Mouse (Mus musculus) naive thymus-derived CD4-positive, alpha-beta T cell, adult 2 months (primary cell): Measurements from ENCODE around the gene Fstl1.
A peak's percentile ranks its signal among the peaks of the same experiment; 100 is the strongest.

Experiments used
- DNase-seq: peaks from one replicate; pipeline ENCODE4 v3.0.0-alpha.2; 2011; ENCODE audit warnings: low read depth

Gene Fstl1

DNA sequence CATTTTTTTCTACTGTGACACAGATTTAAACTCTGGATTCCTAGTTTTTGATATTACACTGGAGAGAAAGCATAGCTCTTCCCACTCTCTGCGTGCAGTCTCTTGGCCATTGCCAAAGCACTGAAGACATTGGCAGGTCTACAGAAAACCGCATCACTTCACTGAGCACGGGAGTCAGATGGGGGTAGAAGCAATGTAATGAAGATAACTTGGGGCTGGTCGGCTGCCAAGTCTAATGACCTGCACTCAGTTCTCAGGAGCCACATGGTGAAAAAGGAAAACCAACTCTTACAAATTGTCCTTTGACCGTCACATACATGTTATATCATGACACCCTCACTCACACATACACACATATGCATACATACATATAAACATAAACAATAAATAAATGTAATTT lies 47.3 kb downstream of the Fstl1 start:
- no peak for DNase-seq

DNA sequence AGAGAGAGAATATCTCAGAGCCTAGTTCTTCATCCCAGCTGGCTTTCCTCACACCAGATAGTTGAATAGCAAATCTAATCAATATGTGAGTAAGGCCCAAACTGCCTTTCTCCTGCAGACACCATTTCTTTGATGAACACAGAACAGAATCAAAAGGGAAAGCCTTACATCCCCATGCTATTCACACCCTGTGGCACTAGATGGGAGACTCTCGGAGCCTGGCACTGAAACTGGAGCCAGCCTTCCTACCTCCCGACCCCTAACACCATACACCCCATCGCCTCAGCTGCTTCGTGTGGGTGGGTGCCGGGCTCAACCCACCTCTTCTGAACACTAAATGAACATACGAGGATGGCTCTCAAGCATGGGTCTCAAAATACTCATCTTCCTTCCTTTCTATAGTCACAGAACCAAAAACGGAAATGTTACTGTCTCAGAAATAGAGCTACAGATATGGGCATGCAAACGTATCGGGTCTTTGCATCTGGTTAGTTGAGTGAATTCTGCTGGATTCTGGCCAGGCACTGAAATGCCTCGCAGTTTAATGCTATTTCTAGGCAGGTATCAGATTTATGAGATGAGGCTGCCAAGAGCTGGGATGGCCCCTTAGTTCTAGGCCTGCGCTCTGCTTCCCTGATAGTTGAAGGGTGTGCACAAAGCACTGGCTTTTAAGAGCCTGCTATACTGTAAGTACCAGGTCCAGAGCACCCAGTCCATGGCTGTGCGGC lies 48.3 kb downstream of the Fstl1 start:
- no peak for DNase-seq

DNA sequence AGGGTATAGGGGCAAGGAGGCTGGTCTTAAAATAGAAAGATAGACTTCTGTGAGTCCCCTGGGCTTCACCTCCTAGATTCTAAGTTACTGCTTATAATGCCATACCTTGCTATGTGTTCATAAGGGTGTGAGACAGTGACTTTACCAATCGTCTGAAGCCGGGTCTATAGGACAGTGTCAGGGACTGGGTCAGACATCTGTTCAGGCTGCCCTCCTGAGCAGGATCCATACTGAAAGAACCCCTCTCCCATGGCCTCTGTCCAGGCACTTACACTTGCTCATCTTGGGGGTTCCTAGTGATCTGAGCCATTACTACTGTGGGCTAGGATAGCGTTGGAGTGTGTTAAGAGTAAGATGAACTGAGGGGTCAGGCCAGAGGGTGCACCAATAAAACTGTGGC lies 49.6 kb downstream of the Fstl1 start:
- no peak for DNase-seq

DNA sequence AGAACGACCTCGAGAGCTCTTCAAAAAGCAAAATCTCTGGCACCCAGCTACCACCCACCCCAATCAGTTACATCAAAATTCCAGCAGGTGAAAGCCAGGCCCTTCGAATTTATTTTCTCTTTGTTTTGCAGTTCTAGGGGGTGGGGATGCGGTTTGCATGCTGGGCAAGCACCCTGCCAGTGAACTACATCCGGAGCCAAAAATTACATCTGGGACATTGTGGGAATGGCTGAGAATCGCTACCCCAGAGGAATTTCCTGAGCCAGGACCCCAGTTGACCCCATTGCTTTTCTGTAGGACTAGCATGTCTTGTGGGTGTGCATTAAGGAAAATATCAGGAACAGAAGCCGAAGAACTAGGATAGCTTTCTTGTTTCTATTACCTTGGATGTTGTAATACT lies 54.4 kb downstream of the Fstl1 start:
- DNase-seq = no peak

DNA sequence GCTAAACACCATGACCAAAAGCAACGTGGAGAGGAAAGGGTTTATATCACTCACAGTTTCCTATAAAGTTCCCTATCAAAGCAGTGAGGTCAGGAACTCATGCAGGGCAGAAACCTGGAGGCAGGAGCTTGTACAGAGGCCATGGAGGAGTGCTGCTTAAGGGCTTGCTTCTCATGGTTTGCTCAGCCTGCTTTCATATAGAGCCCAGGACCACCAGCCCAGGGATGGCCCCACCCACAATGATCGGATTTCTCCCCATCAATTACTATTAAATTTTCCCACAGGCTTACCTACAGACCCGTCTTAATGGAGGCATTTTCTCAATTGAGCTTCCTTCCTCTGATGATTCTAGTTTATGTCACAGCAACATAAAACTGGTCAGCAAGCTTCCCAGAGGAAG lies 60.9 kb downstream of the Fstl1 start:
- no peak for DNase-seq

DNA sequence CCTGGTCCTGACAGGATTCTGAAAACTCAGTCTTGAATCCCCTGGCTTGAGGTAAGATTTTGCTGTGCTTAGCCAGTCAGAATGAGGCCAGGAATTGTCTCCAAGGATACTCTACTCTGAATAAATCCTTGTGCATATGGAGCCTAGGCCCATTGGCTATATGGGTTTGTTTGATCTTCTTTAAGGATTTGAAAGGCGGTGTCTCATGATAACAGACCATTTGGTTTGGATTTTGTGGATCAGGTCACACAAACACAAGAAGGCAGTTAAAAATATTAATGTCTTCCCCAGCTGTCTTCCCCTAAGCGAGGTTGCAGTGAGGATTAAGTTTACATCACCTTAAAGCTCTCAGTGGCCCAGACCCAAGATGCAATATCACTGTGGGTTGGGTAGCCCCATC lies 65.8 kb downstream of the Fstl1 start:
- DNase-seq = no peak

DNA sequence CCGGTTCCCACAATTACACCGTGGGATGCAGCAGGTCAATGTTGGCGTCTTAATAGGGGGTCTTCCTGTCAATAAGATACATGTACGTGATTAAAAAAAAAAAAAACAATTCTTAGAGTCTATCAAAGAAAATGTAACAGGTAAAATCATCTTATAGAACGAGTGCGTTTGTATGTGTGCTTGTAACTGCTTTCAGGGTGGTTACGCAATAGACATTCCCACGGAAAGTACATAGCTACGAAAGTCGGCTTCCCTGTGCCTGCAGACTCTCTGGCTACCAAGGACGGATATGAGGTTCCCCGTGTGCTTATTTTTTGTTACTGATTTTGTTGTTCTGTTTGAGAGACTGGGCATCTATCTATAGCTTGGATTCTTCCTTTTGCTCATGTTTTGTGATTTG lies 67.1 kb downstream of the Fstl1 start:
- no peak for DNase-seq

DNA sequence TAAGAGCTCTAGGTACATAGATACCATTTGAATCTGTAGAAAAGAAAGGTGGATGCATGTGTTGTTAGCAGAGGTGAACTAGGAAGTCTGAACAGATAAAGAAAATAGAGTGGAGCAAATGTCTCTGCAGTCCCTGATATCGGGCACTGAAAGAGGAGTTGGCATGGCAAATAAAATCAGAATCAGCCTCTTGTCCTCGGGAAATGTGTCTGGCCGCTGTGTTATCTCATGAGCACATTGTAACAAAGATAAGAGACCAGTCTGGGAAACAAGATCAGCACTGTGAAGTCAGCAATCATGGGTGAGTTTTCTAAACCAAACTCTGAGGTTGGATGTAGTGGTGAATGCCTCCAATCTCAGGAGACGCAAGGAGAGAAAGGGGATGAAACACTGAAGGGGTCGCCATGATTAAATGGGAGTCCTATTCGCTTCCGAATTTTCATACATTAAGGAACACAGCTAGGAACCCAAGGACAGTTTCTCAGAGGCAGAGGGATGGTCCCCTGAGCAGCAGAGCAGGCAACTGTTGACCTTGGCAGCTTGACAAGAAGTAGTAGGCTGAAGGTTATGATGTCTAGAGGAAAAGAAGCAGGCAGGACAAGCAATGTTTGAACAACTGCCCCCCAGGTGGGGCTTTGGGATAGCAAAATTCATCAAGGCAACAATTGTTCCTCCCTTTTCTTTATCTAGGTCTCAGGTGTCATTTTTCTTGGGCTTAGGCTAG lies 68.7 kb downstream of the Fstl1 start:
- no peak for DNase-seq

DNA sequence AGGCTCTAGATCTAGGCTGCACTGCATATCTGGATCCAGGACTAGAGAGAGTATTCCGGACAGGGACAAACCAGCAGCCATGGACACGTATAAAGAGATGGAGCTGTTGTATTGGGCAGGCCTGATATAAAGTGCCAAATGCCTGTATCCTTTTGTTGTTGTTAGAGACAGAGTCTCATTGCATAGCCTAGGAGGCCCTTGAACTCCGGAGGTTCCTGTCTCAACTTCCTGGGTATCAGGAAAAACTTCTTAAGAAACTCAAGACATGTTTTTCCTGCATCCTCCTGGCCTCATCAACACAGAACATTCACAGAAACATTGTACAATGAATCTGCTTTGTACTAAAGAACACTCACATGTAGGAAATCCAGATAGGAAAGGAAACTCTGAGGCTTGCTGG lies 70.4 kb downstream of the Fstl1 start:
- DNase-seq = no peak

DNA sequence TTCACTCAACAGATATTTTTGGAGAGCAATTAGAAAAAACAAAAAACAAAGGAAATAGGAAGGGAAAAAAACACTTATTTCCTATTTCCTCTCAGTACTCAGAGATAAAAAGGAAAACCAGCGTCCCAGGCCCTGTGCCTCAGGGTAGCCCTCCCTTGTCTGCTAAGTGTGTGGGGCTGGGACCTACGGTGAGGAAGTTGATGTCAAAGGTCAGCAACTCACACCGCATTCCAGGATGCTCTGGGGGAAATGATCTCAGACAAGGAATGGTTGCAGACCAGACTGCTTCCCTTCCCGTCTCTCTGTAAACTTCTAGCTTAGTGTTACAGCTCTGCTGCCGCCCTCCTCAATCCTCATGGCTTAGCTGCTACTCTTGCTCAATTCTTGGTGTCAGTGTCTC lies 74.7 kb downstream of the Fstl1 start:
- DNase-seq = no peak

DNA sequence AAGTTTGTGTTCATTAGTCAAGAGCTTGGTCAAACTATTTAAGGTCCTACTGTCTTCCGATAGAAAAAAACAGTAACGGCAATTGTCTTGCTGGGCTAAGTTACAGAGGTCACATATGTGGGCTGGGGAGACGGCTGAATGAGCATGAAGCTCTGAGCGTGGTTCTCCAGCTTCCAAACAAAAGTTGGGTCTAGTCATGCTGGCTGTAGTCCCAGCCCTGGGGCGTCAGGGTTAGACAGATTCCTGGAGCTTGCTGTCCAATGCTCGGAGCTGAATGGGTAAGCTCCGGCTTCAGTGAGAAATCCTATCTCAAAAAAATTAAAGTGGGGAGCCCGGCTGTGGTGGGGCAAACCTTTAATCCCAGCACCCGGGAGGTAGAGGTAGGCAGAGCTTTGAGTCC lies 76.6 kb downstream of the Fstl1 start:
- DNase-seq = no peak

DNA sequence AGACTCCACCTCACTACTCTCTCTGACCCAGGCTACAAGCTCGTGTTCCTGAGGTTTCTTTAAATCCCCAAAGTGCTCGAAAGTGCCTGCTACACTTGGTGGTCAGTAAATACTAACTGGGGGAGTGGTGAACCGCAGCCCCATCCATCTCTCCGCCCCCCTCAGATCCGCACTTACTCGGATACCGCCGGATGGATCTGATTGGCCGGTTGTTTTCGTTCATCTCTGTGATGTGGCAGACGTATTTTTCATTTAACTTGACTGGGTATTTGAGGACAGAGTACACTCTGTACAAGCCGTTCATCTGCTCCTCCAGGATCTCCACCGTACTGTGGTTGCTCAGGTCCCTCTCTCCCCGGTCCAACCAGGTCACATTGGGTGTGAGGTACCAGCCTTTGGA lies 77.4 kb downstream of the Fstl1 start:
- DNase-seq = no peak

DNA sequence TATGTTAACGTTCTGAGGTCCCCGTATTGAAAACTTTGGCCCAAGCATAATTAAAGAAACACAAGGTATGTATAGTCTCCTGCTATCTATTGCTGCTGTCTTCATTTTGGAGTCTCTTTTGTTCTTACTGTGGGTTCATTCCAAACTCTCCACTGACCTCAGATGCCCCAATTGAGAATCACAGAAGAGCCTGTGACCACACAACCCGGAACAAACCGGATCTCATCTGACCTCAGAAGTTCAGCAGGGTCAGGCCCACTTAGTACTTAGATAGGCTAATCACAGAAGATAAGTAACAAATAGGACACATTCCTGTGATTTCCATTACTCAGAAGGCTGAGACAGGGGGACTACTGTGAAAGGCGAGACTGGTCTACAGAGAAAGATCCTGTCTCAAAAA lies 77.9 kb downstream of the Fstl1 start:
- DNase-seq = no peak

DNA sequence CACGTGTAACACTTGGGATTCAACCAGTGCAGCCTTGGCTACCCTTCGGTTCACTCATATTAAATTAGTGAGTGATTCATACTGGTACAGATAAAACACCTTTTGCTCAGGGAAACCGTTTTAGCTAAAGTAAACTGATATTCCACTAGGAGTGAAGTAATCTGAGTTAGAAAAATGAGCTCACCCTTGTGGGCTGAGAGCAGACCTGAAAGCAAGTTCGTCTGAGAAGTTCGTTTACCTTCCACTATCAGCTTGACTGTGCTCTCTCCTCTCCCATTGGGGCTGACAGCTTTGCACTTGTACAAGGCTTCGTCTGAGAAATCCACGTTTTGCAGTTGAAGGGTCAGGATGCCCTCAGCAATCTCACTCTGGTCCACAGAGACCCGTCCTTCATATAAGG lies 78.9 kb downstream of the Fstl1 start:
- DNase-seq = no peak

DNA sequence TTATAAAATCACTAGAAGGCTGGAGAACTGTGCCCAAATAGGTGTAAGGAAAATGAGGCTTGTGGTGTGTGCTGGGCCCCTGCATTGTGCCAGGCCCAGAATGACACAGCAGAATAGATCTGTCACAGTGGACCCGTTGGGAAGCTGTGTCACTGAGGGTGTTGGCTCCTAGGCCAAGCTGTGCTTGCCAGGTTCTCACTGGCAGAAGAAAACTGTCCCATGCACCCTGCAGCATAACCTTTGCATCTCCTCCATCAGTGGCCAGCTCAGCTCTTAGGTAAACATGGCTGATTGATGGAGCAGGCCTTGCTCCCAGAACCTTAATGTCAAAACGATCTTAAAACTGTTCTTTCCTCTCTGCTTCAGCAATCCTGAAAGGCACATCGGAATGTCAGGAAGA lies 79.7 kb downstream of the Fstl1 start:
- DNase-seq = no peak

DNA sequence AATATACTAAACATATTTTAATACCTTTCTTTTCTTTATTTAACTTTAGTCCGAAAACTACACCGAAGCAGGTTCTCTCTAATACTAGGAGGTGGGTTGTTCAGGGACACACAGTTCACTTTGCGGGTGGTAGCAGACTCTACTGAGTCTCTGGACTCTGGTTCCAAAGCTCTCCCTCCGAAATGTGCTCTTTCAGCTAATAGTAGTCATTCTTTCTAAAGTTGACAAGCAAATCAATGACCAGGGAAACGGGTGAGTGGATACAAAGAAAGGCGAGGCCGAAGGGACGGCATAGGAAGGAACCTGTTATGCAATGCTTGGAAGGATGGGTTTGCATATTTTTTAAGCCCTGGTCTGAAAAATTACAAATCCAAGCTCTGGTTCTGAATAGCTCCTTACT lies 80.8 kb downstream of the Fstl1 start:
- DNase-seq = no peak

DNA sequence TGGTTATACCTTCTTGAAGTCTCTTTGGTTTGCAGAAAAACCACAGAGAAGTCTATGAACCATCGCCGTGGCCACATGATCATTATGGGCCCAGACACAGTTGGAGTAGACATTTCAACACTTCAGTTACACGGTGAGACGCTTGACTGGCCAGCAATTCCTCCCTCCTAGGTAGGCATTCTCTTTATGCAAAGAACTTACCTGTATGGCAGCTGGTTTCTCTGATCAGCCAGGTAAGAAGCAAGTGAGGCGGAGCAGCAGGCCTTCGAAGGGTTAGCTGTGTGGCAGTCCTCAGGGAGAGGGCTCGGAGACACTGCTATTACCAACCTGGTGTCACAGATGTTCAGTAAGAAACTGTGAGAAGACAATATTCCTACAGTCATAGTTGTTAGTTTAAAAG lies 83.5 kb downstream of the Fstl1 start:
- DNase-seq = no peak

DNA sequence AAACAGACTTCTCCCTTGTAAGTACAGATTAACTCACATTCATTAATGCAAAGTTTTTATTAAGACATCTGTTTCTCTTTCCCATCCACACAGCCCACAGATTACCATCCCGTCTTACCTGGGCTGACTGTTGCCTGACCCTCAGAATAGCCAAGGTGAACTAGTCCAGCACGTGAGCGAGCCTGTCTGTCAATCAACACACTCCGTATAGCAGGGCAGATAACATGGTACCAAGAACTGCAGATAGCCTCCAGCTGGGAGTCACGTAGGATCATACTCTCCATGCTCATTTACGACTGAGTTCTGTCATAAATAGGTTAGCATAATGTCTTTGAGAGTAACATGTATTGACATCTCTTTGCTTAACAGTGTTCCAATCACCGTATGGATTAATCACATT lies 84.4 kb downstream of the Fstl1 start, which contains the start of gene Gm36028:
TSS of gene Gm36028 (minus strand) at position 118 of the 400 bp plus-strand sequence.
- DNase-seq = no peak

DNA sequence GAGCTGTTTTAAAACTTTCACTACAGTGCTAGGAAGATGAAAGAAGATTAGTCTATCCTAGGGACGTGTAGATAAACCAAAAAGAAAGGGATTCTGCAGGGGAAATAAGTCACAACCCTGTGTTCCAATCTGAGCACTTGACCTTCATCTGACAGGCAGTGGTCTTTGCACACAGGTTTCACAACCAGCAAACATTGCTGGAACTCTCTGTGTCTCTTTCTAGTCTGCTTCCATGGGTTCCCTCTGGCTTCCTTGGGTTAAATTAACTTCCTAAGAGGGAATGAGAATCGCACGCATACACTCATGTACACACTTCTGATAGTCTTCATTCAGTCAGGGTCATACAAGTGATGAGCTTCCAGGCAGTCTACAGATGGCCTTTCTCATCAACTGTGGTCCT lies 87.2 kb downstream of the Fstl1 start:
- DNase-seq = no peak

DNA sequence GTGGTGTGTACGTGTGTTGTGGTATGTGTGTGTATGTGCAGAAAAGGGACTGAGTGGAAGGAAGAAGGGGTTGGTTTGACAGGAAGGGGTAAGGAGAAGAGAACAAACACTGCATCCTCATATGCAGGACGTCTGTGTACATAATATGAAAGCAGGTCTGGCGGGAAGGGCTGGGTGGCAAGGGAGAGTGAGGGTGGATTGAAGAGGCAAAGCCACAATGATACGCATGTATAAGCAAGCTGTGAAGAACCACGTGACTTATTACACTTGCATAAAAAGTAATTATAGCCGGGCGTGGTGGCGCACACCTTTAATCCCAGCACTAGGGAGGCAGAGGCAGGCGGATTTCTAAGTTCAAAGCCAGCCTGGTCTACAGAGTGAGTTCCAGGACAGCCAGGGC lies 89.2 kb downstream of the Fstl1 start:
- peak; percentile 10 for DNase-seq

DNA sequence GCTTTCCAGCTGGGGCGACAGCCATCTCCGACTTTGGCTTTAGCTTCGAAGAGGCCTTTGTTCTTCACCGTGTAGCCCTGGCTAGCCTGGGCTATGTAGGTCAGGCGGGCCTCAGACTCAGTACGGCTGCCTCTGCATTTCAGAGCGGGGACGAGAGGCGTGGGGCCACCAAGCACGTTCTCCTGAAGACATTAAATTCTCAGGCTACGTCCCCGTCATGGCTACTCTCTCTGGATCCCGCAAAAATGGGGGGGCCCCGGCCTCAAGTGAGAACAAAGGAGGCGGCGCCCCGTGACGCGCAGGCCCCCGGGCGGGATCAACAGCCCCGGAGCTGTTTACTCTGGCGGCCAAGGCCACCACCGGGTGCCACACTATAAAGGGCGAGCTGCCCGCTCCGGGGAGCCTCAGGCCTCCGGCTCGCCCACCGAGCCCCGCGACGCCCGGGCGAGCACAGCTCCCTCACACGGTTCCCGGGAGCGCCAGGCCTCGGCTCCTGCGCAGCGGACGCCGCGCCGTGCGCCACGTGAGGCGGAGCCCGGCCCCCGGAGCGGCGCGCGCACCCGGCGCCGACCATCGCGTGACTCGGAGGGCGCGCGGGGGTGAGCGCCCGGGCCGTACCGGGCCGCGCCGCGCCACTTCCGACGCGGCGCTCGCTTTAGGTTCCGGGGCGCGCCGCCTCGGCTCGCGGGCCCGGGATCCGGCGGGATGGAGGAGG lies 91.3 kb downstream of the Fstl1 start, which contains the start of gene Lrrc58:
TSS of gene Lrrc58 (plus strand) at position 599 of the 715 bp plus-strand sequence.
- DNase-seq = peak; percentile 88

DNA sequence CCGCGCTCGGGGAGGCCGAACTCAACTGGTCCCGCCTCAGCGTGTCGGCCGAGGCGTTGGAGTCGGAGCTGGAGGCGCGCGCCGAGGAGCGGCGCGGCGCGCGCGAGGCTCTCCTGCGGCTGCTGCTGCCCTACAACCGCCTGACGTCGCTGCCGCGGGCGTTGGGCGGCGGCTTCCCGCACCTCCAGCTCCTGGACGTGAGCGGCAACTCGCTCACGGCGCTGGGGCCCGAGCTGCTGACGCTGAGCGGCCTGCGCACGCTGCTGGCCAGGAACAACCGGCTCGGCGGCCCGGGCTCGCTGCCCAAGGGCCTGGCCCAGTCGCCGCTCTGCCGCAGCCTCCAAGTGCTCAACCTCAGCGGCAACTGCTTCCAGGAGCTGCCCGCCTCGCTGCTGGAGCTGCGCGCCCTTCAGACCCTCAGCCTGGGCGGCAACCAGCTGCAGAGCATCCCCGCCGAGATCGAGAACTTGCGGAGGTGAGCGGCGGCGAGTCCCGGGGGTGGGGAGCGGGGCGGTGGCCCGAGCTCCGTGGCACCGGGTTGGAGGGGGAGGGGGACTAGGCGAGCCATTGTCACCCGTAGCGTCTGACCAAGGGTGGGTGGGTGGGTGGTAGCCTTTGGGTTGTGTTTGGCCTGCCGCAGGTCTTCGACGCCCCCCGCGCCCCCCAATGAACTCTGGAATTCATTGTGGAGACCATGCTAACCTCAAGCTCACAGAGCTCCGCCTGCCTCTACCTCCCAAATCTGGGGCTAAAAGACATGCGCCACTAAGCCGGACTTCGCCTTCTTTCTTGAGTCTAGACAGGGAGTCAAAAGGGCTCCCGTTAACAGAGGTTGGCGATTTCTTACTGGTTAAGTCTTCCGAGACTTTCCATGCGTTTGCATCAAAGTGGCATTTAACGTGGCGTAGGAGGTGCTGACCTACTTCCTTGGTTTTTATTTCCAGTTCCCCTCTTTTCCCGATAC lies 92.1 kb downstream of the Fstl1 start:
- peak; percentile 85 for DNase-seq
